Mouse (Mus musculus) thymus, postnatal 25 days (tissue): ENCODE measurements around the gene Rgs10.
"Not testable (repeated sequence)": the region's sequence is repeated elsewhere in the genome, so short reads cannot be mapped to it uniquely, and the experiment has no call there.

ENCODE experiments used
- DNase-seq: peaks from one replicate; pipeline ENCODE4 v3.0.0; 2022

Gene Rgs10

DNA sequence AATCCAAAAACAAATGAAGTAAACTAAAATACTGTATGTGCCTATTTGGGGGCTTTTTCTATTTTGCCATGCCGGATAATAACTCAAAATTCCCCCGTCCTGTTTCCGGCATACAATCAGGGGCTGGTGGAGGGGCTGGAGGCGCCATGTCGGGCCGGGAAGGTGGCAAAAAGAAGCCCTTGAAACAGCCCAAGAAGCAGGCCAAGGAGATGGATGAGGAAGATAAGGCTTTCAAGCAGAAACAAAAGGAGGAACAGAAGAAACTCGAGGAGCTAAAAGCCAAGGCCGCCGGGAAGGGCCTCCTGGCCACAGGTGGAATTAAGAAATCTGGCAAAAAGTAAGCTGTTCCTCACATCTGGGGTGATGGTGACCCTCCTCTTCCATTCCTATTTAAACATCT lies 78.2 kb downstream of the Rgs10 start:
- not testable (repeated sequence) for DNase-seq

DNA sequence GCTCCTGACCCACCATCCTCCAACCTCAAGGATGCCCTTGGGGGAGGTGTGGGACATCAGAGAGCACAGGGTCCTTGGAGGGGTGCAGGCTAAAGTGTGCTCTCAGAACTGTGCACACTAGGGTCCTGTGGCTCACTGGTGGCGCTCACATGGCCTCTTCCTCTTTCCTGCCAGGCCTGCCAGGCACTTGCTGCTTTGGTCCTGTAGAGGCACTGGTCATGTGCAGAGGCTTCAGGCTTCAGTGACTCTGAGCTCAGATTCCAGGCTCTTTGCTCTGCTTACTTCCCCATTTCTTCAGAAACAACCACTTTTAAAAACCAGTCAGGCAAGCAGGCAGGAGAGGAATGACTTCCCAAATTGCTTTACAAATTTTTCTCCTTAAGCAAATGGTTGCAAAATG lies 85.7 kb downstream of the Rgs10 start:
- DNase-seq = no peak

DNA sequence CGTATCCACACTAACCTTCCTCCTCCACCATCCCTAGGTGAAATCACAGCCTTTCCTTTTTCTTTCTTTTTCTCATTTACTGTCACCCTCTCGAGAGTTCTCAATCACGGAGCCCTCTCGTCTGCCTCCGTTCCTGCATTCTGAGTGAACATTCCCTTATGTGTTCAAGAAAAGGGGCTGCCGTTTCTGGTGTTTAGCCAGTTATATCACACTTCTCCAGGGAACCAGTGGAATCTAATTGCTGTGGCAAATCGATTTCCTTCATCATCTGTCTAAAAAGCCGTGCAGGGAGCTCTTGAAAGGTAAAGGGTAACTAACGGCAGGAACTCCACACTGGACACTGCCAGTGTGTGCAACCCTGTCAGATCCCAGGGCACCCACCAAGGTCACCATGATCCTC lies 87.6 kb downstream of the Rgs10 start:
- no peak for DNase-seq

DNA sequence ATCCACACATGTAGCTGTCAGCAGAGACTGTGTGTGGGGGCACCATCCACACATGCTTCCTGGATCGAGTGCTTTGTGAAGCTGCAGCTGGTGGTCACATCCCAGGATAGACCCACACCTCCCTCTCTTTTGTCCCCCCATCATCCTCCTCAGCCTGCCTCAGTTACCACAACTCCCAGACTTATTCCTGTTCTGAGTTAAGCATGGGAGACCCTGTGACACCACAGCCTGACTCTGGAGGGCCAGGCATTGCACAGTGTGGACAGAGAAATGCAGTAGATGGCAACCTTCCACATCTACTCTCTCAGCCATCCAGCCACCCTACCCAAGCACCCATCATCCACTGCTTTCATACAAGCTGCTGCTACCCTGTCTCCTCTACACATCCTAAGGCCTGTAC lies 93.6 kb downstream of the Rgs10 start:
- DNase-seq = no peak
